Mouse (Mus musculus) cerebellum, adult 2 months (tissue): Measurements from ENCODE around the gene Yaf2. TPM values are rescaled to one million over a fixed set of nuclear protein-coding genes. Genes with fewer than 3 reads are reported as not detected.

Experiments
- DNase-seq, 2 experiments: peaks; one replicate each; pipeline ENCODE4 v3.0.0; 2021
- H3K27ac ChIP-seq: fragments of 200-500 bp; 2 replicates; pipeline ENCODE4 v1.5.1; 2012; ENCODE audit warnings: low read length, control low read depth, inconsistent platforms; ENCODE audit not compliant: insufficient read depth
- H3K27me3 ChIP-seq: fragments of 200-500 bp; 2 replicates; pipeline ENCODE4 v1.6.1; 2012; ENCODE audit warnings: inconsistent platforms, mild to moderate bottlenecking, low read length, moderate library complexity; ENCODE audit not compliant: control insufficient read depth, insufficient read depth
- H3K4me1 ChIP-seq: fragments of 200-500 bp; 2 replicates; pipeline ENCODE4 v1.6.1; 2011; ENCODE audit warnings: low read length; ENCODE audit not compliant: control insufficient read depth, insufficient read depth
- H3K4me3 ChIP-seq: fragments of 200-500 bp; replicated peaks from 2 replicates; pipeline ENCODE3; 2011; ENCODE audit warnings: mild to moderate bottlenecking, low read depth, low read length, control low read depth; ENCODE audit not compliant: insufficient read depth
- CTCF ChIP-seq: fragments of 200-500 bp; IDR thresholded peaks from 2 replicates; pipeline ENCODE4 v1.5.1; 2011; ENCODE audit warnings: low read depth, mild to moderate bottlenecking, control low read depth, low read length, moderate library complexity, borderline replicate concordance; ENCODE audit not compliant: insufficient read depth
- POLR2A ChIP-seq: fragments of 200-500 bp; IDR thresholded peaks from 2 replicates; pipeline ENCODE4 v1.6.1; 2011; ENCODE audit warnings: low read length, control low read depth, borderline replicate concordance; ENCODE audit not compliant: insufficient read depth
- WGBS: fragments of 180-500 bp; shearing (Covaris S2); methylation state at CpG from one replicate; pipeline ENCODE4 v1.1.7; 2018; 5-methylcytosine and 5-hydroxymethylcytosine counted together
- polyA plus RNA-seq: library from polyadenylated mRNA; depleted of rRNA; stranded (reverse); fragments of >200 nt; gene quantifications from 2 replicates; pipeline ENCODE4 v1.2.3, GENCODE M21; 2012

Yaf2 gene
- polyA plus RNA-seq, 1 experiment, result 95.5 TPM

DNA sequence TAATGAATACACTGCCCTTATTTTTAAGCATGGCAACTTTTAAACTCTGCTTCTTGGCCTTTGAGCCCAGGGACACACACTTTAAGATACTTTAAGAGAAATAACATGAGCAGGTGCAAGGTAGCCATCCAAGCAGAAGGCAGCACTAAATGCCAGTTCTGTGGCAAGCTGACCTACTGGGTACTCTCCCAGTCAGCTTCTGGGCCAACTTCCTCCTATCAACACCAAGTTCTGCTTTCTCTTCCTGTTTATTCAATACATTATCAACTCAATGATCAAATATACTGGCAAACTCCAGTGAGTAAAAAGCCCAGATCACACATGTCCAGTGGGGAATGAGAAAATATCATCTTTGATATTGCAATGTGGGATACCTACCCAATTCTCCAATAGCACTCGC, 68.7 kb downstream of the Yaf2 start:
- Histone ChIP-seq H3K4me3 (no peak overlapping the region), H3K27me3 (no peaks in the 10 kb centered on the region), H3K27ac (no peak overlapping the region), H3K4me1 (peaks cover 5% of the 10 kb centered on the region)
- DNase-seq, result no peak
- TF ChIP-seq POLR2A (no peak), CTCF (no peak)
- WGBS, result 98% methylated on average over 1 of the region's 1 CpGs

DNA sequence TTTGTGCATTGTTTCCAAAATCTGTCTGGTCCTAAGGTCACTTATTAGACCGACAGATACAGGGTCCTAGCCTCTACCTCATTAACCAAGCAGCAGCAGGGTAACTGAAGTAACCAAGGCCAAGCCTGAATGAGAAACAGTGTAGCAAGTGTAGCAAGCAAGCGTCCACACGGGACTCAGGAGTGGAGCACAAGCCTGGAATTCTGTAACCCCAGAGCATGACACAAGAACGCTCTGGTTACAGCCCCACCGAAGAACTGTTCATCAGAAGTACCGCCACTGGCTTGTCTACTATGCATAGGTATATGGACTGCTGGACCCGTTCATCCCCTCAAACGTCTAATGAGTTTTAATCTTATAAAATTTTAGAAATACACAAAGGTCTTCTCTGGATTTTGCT, 69.3 kb downstream of the Yaf2 start:
- H3K27ac ChIP-seq, result no peak overlapping the region
- no peaks in the 10 kb centered on the region for H3K27me3 ChIP-seq
- WGBS, result 77% methylated on average over 8 of the region's 8 CpGs
- H3K4me3 ChIP-seq, result no peak overlapping the region
- no peak for TF ChIP-seq CTCF
- no peak for TF ChIP-seq POLR2A
- no peak for DNase-seq
- peaks cover 5% of the 10 kb centered on the region for H3K4me1 ChIP-seq

DNA sequence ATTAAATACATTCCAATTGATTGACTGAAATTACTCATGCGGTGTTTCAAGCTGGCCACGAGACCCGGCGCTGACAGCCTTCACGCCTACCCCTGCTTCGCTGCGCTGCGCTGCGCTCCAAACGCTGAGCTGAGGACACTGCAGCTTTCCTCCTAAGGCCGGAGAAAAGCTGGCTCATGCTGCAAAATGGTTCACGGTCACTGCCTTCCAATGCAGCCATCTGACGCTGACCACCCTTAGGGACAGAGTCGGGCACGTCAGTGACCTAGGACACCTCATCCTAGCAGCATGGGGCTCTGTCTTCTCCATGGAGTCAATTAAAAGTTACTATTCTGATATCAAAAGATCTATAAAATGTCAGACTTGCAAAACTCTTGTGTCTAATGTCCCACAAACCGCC, 70.4 kb downstream of the Yaf2 start:
- DNase-seq, result peak; percentile 31 to 37
- peak overlapping the region; percentile 19 for H3K4me3 ChIP-seq
- H3K27me3 ChIP-seq, result no peaks in the 10 kb centered on the region
- TF ChIP-seq POLR2A, result no peak
- no peak for TF ChIP-seq CTCF
- 19% methylated on average over 16 of the region's 16 CpGs for WGBS
- no peak overlapping the region for H3K27ac ChIP-seq
- H3K4me1 ChIP-seq, result peaks cover 5% of the 10 kb centered on the region

DNA sequence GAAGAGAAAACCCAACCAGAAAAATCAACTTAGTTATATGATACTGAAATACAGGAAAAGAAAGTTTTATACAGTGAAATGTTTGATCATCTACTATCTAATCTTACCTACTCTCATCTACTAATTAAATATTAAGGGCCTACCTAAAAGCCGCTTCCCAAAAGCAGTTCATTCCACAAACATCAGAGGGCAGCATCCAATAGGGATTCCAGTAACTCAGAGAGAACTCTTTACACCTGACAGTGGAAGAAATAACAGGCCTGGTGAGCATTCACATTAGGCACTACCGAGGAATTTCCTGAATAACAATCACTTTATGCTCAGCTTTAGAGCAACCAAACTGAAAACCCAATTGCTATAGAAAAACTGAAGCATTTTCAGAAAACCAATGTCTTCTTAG, 71.0 kb downstream of the Yaf2 start:
- no peaks in the 10 kb centered on the region for H3K27me3 ChIP-seq
- no peak overlapping the region for H3K4me3 ChIP-seq
- peaks cover 5% of the 10 kb centered on the region for H3K4me1 ChIP-seq
- TF ChIP-seq CTCF (peak; percentile 37; the same call in 1 of the 2 replicates), POLR2A (no peak)
- WGBS, result 19% methylated on average over 2 of the region's 2 CpGs
- no peak overlapping the region for H3K27ac ChIP-seq
- DNase-seq, result peak; percentile 73 to 76

DNA sequence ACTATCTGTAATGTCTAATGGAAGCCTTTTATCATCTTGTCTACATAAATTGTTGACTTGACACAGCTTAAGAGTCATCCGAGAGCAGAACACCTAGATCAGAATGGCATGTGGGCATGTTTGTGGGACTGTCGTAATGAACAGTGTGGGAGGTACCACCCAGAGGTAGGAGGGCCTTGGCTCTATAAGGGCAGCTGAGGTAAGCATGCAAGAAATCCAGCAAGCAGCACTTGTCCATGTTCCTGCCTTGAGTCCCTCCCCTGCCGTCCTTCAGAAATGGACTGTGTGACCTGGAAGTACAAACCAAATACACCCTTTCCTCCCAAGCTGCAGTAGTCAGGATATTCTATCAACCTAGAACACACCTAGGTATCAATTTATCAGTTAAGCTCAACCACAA, 71.5 kb downstream of the Yaf2 start:
- peaks cover 5% of the 10 kb centered on the region for H3K4me1 ChIP-seq
- DNase-seq, result no peak
- TF ChIP-seq CTCF (no peak), POLR2A (no peak)
- no peaks in the 10 kb centered on the region for H3K27me3 ChIP-seq
- no peak overlapping the region for H3K4me3 ChIP-seq
- WGBS, result 87% methylated on average over 3 of the region's 3 CpGs
- H3K27ac ChIP-seq, result no peak overlapping the region

DNA sequence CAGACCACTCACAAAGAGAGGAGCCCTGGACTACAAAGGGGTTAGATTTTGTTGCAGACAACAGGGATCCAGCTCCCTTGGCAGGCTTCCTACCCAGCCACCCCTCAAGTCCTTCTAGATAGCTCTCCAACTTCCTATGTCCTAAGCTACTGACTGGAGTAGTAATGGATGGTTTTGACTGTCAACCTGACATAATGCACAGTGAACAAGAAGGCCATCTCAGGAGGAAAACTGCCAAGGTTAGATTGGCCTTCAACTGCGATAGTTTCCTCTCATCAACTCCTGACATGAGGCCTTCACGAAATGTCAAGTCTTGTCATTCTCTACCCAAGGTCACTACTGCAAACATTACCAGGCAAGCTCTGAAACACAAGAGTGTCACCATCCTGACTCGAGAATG, 72.5 kb downstream of the Yaf2 start:
- 72% methylated on average over 3 of the region's 3 CpGs for WGBS
- H3K4me1 ChIP-seq, result peaks cover 5% of the 10 kb centered on the region
- no peak for DNase-seq
- no peak overlapping the region for H3K27ac ChIP-seq
- no peaks in the 10 kb centered on the region for H3K27me3 ChIP-seq
- H3K4me3 ChIP-seq, result no peak overlapping the region
- TF ChIP-seq POLR2A (no peak), CTCF (no peak)

DNA sequence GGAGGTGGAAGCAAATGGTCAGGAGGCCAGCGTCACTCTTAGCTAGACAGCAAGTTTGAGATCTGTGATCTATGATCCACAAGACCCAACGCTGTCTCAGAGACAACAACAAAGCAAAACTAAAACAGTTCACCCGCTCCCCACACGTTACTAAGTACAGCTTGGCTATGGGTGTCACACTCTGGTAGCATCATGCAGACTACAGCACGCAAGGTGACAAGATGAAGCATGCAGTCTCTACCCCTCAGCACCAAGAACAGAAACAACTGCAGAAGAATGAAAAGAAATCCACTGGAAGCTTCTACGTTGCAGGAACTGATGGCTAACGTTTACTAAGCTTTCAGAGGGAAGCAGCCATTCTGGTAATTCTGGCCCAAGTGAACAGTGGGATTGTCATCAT, 73.2 kb downstream of the Yaf2 start:
- H3K27me3 ChIP-seq, result no peaks in the 10 kb centered on the region
- 85% methylated on average over 7 of the region's 7 CpGs for WGBS
- DNase-seq, result no peak
- H3K4me1 ChIP-seq, result peaks cover 5% of the 10 kb centered on the region
- H3K27ac ChIP-seq, result no peak overlapping the region
- TF ChIP-seq POLR2A, result no peak
- no peak for TF ChIP-seq CTCF
- H3K4me3 ChIP-seq, result no peak overlapping the region

DNA sequence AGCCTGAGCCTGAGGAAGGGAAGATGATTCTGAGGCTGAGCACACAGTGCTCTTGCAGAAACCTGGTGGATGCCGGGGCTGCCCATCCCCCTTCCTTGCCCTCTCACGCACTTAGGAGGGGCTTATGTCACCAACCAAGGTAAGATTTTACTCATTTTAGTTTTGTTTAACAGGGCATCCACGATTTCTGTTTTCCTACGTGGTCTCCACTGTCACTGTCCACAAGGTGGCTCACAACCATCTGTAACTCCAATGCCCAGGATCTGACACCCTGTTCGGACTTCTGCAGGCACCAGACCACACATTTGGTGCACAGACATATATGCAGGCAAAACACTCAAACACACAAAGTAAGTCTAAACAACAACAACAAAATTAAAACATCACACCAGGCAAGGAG, 73.9 kb downstream of the Yaf2 start:
- Histone ChIP-seq H3K27ac (no peak overlapping the region), H3K4me1 (peaks cover 5% of the 10 kb centered on the region), H3K27me3 (no peaks in the 10 kb centered on the region), H3K4me3 (no peak overlapping the region)
- TF ChIP-seq POLR2A (no peak), CTCF (peak; percentile 44; the same call in 1 of the 2 replicates)
- DNase-seq, result no peak
- 49% methylated on average over 5 of the region's 5 CpGs for WGBS
